Mouse (Mus musculus) spleen, postnatal 14 days (tissue): Measurements from ENCODE around the gene Hdac9.

Experiments
- DNase-seq, 2 experiments: peaks; one replicate each; pipeline ENCODE4 v3.0.0; 2021 to 2022; ENCODE audit warnings: low spot score in 2 of 2

Gene Hdac9

GRCm38 (mm10) chr12:34347529-34347928 is 569.4 kb downstream of the Hdac9 start:
- DNase-seq = no peak

GRCm38 (mm10) chr12:34342761-34343160 is 574.1 kb downstream of the Hdac9 start:
- DNase-seq = no peak

GRCm38 (mm10) chr12:34338886-34339285 is 578.0 kb downstream of the Hdac9 start:
- no peak for DNase-seq

- DNase-seq = no peak
These were observed 582.3 kb downstream of the Hdac9 start for GRCm38 (mm10) chr12:34334455-34335084.

- no peak for DNase-seq
These were observed 584.0 kb downstream of the Hdac9 start for GRCm38 (mm10) chr12:34332884-34333283.

GRCm38 (mm10) chr12:34327111-34327510 is 589.8 kb downstream of the Hdac9 start:
- no peak for DNase-seq

- DNase-seq = no peak
These were observed 604.7 kb downstream of the Hdac9 start for GRCm38 (mm10) chr12:34312113-34312719.

- DNase-seq = no peak
These were observed 611.4 kb downstream of the Hdac9 start for GRCm38 (mm10) chr12:34305453-34305852.

- DNase-seq = no peak
These were observed 624.5 kb downstream of the Hdac9 start for GRCm38 (mm10) chr12:34292346-34292745.

GRCm38 (mm10) chr12:34287218-34287617 is 629.7 kb downstream of the Hdac9 start:
- DNase-seq = no peak

- DNase-seq = no peak
These were observed 632.0 kb downstream of the Hdac9 start for GRCm38 (mm10) chr12:34284888-34285287.

GRCm38 (mm10) chr12:34284396-34284795 is 632.5 kb downstream of the Hdac9 start:
- DNase-seq = no peak

- no peak for DNase-seq
These were observed 638.1 kb downstream of the Hdac9 start for GRCm38 (mm10) chr12:34278822-34279221.

- DNase-seq = no peak
These were observed 643.1 kb downstream of the Hdac9 start for GRCm38 (mm10) chr12:34273816-34274215.

- DNase-seq = no peak
These were observed 646.8 kb downstream of the Hdac9 start for GRCm38 (mm10) chr12:34270096-34270495.

GRCm38 (mm10) chr12:34269472-34270040 is 647.3 kb downstream of the Hdac9 start:
- DNase-seq = no peak

GRCm38 (mm10) chr12:34259651-34260050 is 657.2 kb downstream of the Hdac9 start:
- DNase-seq = no peak

GRCm38 (mm10) chr12:34249160-34249559 is 667.7 kb downstream of the Hdac9 start:
- no peak for DNase-seq

- DNase-seq = no peak
These were observed 668.4 kb downstream of the Hdac9 start for GRCm38 (mm10) chr12:34248193-34249121.

GRCm38 (mm10) chr12:34238796-34239195 is 678.1 kb downstream of the Hdac9 start:
- no peak for DNase-seq

- no peak for DNase-seq
These were observed 685.2 kb downstream of the Hdac9 start for GRCm38 (mm10) chr12:34231621-34232150.

GRCm38 (mm10) chr12:34224505-34224904 is 692.4 kb downstream of the Hdac9 start:
- DNase-seq = no peak
